Mouse (Mus musculus): ENCODE measurements at regions not wholly inside any gene's neighbourhood (a gene's known extent, or its start where the extent isn't known, plus 50 kb on each side); places are given as distances from the start of the nearest gene placed in this dataset.
A peak's percentile ranks its signal among the peaks of the same experiment; 100 is the strongest.

DNA sequence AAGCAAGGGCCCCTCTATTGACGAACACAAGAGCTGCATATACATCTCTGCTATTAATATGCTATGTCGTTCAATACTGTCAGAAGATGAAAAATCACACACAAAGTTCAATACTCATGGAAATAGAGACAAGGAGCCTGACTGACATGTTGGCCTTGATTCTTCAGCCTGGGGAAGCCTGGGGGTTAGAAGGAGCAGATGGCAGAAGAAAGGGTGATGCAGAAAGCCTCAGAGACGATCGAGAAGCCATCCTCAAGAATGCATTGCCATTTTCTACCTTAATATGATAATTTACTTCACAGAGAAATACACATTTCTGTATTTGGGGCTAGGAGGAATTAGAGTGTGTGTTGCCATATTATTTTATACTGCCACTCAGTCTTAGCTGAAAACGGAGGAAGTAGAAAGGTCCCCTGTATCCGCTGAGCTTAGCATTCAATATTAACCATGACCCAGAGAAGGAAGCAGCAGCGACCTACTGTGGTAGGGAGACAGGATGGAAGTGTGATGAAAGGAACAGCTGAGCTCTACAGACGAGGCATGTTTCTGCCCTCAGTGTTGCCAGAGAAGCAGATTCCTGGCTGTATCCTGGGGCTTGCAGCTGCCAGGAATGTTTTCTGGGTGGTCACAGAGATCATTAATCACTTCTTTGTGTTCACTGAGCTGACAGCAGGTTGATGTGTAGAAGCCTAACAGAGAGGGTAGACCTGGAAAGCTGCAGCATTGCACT, 105.2 kb downstream of the Lrig3 start:
- DNase-seq (ENCODE audit: low spot score in 2 of 2) = no peak

DNA sequence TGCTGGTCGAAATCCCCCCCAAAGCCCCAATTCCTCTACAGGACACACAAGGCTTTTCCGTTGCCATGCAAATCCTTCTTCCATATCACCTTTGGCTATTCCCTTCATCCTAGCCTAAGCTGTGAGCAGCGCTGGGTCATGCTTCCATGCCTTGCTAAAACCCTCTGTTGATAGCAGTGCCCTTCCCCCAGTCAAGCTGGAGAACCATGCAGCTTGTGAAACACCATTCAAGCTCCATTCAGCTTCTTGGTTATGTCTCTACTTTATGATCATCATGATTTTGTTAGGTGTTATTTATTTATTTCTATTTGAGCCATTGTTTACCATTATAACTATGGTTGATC, 105.7 kb downstream of the Lrig3 start:
- DNase-seq (ENCODE audit: low spot score in 2 of 2) = no peak

DNA sequence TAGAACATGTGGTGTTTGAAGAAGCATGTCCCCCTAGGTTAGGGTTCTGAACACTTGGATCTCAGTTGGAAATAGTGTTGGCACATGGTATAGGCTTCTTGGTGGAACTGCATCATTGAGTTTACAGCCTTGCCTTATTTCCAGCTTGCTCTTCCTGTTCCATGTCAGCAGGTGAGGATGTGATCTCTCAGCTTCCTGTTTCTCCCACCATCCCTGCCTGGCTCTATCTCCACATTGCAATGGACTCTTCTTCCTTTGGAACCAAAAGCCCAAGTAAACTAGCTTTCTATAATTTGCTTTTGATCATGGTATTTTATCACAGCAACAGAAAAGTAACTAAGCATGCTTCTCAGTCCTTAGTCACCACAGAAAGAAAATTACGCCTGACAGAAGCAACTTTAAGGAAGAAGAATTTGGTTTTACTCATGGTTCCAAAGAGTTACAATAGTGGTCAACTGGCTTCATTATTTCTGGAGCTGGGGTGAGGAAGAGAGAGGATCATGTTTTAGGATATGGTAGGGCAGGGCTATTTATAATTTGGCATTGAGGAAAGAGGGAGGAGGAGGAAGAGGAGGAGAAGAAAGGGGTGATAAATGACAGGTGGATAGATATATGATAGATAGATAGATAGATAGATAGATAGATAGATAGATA, 111.5 kb downstream of the Lrig3 start:
- no peak for DNase-seq (ENCODE audit: low spot score in 2 of 2)

DNA sequence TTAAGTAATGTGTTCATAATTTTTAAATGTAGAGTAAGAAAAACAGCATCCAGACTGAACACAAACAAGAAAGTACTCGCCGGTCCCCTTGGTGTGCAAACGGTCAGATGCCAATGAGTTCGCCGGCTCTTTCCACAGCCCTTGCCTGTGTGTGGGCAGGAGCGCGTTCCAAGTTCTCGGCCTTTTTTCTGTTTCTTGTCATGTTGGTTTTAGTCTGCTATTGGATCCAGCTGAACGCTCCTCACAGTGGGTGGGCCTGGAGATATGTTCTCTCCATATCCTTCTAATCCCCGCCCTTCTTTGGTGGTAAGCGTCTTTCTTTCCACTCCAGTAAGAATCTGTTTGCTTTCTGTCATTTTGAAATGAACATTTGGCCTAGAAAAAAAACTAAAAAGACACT, 116.6 kb downstream of the Lrig3 start:
- no peak for DNase-seq (ENCODE audit: low spot score in 2 of 2)

DNA sequence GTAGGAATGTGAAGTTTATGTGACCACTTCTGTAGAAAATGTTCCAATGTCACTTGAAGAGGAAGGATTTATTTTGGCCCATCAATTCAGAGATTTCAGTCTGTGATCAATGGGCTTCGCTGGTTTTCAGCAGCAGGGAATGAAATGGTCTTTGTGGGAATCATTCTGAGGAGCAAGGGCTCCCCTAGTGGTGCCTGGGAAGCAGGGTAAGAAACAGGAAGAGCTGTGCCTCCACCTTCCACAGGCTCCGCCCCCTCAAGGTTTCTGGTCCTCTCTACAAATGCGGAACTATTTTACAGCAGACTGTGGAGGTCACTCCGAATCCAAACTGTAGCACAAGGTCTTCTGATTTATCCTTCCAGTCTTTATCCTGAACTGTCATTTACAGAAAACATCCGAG, 120.7 kb downstream of the Lrig3 start:
- no peak for DNase-seq (ENCODE audit: low spot score in 2 of 2)

DNA sequence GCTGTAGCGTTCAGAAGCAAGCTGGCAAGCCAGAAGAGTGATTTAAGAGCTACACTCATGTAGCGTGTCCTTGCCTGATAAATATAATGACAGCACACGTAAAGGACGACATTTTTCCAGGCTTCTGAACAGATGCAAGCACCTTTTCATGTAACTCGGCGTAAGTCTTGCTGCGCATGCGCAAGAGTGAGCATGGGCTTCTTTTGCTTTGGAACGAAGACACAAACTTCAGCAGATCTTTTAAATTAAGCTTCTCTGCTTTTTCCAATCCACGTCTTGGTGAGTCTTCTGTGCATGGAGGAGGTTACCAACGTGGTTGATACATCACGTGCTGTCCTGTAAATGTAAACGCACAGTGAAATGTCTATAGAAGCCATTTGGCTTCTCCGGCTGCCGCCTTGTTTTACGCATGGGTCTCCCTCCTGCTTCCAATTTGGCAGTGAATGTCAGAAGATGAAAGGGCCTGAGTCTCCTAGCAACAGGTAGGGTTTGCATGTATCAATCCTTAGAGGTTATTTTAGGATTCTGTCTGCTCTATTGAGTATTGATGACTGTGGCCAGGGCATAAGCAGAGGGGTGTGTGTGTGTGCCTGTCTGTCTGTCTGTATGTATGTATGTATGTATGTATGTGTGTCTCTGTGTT, 128.4 kb downstream of the Lrig3 start:
- DNase-seq (ENCODE audit: low spot score in 2 of 2) = peak; percentile 57 to 72

DNA sequence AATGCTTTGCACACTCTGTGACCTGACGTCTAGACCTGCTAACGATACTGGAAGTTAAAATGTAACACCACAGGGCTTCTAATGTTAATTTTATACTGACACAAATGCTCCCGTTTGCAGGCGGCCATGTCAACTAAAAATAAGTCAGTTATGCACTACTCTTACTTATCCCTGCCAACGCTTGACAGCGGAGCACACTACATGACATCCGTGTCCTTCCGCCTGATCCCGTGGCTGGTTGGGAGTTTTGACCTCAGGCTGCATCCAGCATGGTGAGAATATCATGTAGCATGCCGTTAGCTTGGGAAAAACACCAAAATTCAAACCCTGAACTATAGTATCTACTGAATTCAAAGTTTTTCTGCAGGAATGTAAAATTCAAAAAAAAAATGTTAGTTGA, 131.9 kb downstream of the Lrig3 start:
- DNase-seq (ENCODE audit: low spot score in 2 of 2) = no peak

DNA sequence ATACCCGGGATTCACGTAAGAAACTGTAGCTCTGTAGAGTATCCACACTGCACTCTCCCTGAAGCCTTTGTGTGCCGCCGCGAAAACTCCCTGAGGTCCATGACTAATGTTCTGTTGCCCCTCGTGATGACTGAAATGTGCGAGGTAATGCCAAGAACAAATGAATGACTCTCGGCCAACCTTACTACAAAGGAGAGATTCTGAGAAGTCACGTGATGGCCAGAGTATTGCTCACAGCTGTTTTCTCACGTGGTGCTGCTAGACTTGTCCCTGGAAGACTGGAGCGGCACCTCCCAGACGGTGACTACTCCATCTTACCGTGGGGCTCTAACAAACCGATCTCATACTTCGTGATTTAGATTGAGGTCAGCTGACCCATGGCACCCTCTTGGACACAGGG, 136.9 kb downstream of the Lrig3 start:
- DNase-seq (ENCODE audit: low spot score in 2 of 2) = no peak

DNA sequence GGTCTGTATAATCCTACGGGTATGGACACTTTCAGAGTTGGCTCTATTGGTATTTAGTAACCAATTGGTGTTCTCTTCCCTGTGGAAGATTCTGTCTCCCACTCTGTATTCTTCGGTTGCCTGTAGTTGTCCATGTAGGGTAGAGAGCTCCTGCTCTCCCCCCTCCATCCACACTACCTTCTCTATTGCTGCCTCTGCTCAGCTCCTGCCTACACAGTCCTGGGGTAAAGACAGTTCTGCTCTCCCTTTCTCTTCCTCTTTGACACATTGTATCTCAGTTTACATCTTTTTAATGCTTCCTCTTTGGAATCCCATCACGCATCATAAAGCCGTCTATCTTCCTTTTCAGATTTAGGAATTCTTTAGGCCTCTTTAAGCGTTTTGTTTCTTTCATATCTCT, 147.1 kb downstream of the Lrig3 start:
- DNase-seq (ENCODE audit: low spot score in 2 of 2) = no peak

DNA sequence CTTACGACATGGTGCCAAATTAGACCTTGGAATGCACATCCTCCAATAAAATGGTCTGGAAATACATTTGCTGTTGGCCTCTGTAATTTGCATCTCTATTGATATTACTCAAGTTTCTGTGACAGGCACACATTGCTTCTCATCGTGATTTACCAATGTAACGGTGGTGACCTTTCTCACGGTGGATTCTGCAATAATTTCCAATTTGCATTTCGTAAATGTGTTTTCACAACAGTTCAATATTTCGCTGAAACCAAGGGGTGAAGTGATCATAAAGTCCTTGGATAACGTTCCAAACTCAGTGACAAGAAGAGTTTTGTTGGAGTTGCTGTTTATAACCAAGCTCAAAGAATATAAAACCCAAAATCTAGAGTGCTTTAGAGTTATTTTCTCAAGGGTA, 149.4 kb downstream of the Lrig3 start:
- no peak for DNase-seq (ENCODE audit: low spot score in 2 of 2)

DNA sequence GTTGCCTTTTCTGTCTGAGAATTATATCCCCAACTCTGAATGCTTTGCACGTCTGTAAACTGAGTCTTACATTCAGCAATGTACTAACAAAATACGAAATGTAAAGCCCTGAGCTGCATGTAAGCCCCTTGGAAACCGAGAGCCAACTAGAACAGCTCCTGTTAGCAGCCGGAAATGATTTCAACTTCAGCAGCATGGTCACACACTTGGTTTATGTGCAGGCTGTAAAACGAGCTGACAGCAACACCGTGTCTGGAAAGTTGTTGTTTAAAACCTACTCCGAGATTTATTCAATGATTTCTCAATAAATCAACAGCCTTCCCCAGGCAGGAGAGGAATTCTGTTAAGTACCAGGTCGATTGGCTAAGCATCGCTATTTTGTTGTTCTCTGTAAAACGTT, 155.7 kb downstream of the Lrig3 start:
- no peak for DNase-seq (ENCODE audit: low spot score in 2 of 2)

DNA sequence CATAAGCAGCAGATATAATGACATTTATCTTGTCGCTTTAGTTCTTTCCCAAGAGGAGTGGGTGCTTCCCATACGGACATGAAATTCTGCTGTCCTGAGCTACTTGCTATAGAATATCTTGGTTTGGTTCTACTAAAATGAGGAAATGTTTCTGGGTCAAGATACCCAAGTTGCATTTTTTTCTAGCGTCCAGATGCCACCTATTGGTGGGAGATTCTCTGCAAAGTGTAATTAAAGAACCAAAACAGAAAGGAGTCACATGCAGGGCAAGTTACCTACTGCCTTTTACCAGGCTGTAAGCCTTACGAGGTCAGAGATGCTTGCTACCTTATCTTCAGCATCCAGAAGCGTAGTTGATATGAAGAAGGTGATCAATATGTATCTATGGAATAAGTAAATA, 156.5 kb downstream of the Lrig3 start:
- no peak for DNase-seq (ENCODE audit: low spot score in 2 of 2)

DNA sequence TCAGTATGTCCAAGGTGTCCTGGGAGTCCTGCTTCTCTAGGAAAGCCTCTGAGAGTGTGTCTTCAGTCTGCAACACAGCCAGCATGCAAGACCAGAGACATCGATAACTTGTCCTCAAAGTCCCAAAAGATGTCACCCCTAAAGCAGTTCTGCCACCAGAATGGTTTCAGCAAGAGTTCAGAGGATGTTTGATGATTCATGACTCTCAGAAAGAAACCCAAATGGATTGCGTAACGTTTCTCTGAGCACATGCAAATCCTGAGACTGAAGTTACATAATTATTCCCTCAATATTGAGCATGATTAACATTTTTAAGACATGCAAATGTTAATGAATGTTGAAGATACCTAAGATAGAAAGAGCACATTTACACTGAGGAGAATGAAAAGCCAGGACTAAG, 167.2 kb downstream of the Lrig3 start:
- DNase-seq (ENCODE audit: low spot score in 2 of 2) = no peak

DNA sequence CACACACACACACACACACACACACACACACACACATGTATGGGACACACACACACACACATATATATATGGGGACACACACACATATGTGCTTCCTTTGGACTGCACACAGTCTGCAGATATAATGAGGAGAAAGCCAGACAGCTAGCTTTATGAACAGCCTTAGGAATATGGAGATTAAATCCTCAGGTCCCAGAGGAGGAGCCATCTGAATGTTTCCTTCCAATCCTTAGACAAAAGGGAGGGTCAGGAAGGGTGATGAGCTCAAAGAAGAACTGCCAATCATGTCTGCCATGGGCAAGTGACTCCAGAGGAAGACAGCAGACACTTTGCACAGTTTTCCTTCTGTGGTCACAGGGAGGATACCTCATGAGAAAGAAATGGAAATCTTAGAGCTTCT, 168.0 kb downstream of the Lrig3 start:
- no peak for DNase-seq (ENCODE audit: low spot score in 2 of 2)

DNA sequence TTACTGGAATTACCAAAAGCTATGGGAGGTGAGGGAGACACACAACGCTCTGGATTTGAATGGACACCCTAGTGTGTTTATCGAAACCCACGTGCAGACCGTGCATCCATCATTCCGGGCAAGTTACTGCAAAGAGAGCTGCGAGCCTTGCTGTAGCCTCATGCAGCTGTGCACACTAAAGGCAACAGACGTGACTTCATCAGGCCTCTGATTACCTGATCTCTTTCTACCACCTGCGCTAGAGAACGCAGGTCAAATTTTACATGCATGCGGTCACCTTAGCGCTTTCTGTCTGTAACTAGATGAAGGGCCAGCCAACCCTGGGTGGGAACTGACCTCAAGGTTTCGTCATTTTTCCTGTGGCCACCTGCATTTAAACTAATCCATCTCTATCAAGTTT, 172.6 kb downstream of the Lrig3 start:
- no peak for DNase-seq (ENCODE audit: low spot score in 2 of 2)

DNA sequence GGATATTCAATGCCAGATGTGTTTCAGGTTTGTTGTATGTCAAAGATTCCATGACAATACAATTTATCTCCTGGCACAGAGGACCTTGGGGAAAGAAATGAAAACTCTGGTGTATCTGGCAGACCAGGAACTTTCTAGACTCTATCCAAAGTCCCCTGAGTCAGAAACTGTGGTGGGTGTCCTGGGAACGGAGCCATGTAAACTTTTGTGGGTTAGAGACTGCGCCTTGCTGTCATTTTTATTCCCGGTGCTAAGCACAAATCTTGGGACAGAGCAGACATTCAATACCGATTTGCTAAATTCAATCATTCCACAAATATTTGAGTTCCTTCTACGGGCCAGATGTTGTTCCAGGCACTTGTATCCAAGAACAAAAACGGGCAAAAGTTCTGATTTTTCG, 175.6 kb downstream of the Lrig3 start:
- DNase-seq (ENCODE audit: low spot score in 2 of 2) = no peak

DNA sequence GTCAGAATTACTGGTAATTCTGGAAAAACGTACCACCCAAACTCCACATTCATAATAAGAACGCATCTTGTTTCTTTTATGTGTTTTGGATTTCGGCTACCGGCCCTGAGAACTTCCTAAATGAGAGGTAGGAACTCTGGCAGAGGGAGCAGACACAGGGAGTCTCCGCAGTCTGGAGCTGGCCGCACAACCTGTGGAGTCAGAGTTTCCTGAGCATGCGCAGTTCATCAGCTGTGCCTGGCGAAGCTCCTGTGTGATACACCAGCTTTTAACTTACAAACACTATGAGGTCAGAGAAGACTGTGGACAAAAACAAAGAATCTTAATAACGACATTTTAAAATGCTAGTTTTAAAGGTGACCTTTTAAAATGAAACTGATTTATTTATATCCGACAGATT, 177.9 kb downstream of the Lrig3 start:
- DNase-seq (ENCODE audit: low spot score in 2 of 2) = no peak

DNA sequence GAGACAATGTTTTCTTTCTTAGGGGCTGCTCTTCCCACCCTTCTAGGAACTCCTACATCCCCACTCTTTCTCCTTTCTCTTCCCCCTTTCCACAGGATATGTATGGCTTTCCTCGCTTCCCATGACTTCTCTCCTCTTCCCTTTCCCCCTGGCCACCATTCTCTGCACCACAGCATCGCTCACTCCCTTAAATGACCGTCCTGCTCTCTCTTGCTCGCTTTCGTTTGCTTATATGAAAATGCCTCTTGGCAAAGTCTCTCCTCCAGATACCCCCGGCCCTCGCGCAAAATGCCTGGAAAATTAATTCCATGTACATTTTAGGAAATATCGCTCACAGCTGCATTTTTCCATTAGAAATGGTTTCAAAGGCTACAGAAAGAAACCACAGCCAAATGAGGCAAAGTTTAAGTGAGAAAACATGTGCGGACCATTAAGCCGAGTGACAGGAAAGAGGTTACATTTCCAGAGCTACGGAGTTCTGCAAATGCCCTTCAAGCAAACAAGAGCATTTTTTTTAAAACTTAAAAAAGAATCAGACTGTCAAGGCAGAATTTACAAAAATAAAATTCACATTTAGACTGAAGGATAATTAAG, 178.7 kb downstream of the Lrig3 start:
- no peak for DNase-seq (ENCODE audit: low spot score in 2 of 2)

DNA sequence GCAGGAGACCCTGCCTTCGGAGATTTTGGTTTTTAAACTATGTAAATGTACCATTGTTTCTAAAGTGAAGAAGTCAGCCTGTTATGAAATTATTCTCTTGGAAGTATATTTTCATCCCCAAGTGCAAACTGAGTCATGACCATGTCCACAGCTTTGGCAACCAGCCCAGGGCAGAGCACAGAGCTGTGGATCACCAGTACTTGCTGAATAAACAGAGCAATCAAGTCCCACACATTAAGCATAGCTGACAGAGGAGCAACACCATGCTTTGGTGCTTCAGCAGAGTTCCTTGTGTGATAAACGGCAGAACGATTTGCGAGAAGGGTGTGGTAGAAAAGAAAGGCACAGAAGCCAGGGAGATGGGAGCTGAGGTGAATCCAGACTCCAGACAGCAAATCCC, 191.3 kb downstream of the Lrig3 start:
- peak in 1 of 2 experiments; percentile 33 for DNase-seq (ENCODE audit: low spot score in 2 of 2)

DNA sequence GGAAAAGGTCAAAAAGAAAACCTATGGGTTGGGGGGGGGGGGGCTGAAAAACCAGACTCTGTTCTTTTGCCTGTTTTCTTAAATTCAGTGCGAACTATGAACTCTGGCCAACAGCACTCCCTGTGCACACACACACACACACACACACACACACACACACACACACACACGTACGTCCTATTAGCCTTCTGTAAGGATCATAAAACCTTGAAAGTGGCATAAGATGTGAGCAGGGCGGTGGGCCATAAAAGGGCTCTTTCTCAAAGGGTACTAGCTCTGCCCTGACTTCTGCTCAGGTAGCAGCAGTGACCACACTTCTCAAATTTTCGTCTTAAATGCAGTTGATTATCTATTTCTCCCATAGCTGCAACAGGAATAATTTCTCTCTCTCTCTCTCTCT, 199.2 kb downstream of the Lrig3 start:
- no peak for DNase-seq (ENCODE audit: low spot score in 2 of 2)

DNA sequence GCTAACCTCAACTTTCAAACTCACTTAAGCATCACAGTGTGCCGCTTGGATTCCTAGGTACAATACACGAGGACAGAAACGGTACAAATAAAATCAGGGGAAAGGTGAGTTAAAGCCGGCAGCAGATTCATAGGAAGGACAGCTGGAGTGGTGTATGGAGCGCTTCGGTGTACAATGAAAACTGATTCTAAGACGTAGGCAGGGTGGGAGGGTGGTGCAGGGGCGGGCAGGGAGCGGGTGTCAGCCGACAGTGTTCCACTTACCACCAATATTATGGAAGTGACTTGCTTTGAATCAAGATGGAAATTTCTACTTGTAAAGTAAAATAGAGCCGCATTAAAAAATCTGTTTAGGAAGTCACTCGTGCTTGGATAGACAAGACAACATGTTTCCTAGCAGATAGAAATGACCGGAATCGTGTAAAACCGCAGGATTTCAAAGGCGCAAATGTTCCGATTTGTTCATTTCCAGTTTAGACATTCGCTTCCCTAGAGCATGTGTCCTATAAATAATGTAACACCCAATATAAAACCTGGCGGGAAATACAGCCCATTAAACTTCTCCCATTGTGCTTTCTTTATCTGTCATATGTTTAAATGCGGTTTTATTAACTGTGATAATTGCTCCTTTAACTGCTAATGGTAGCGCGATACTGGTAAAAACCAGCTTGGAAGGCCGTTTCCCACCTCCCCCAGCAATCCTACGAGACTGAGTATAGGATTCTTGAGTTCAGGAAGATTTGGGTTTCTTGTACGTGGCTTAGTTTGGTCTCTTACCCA, 203.3 kb downstream of the Lrig3 start:
- no peak for DNase-seq (ENCODE audit: low spot score in 2 of 2)

DNA sequence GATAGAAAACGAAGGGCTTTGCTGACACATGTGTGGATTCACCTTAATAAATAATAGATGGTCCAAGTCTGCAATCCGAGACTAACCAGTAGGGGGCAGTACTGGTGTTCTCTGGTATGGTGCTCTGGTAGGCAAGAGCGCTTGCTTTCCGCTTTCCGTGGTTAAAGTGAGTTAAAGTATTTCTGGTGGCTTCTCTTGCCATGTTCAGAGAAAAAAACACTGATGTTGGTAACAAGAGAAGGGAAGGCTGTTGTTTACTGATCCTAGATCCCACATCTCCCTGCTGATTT, 203.9 kb downstream of the Lrig3 start:
- peak; percentile 25 to 45 for DNase-seq (ENCODE audit: low spot score in 2 of 2)
